Mouse (Mus musculus): ENCODE measurements around the gene Ipo11. TPM values are rescaled to one million over a fixed set of nuclear protein-coding genes. Genes with fewer than 3 reads are reported as not detected.
"Not testable (repeated sequence)": the region's sequence is repeated elsewhere in the genome, so short reads cannot be mapped to it uniquely, and the experiment has no call there.

Ipo11 gene
- polyA plus RNA-seq, 1 experiment from 2014 or later = 61.5 TPM

- WGBS = 75% methylated on average over 9 of the region's 9 CpGs
- Histone ChIP-seq H3K27ac (ENCODE audit: low read length) (no peak overlapping the region), H3K36me3 (ENCODE audit: control insufficient read depth, insufficient read depth) (peaks cover 5% of the 10 kb centered on the region; the same call in 1 of the 2 replicates), H3K9ac (ENCODE audit: low read length) (no peak overlapping the region), H3K4me1 (ENCODE audit: control insufficient read depth, insufficient read depth, low read length) (peaks cover 14% of the 10 kb centered on the region), H3K4me2 (ENCODE audit: low read depth, low read length) (no peak overlapping the region), H3K4me3 (ENCODE audit: low read length) (no peak overlapping the region), H3K9me3 (replicated peaks; ENCODE audit: control insufficient read depth, low read length) (no peaks in the 10 kb centered on the region), H3K27me3 (ENCODE audit: control insufficient read depth, insufficient read depth, low read length) (no peaks in the 10 kb centered on the region)
- no peak for ATAC-seq (replicated peaks; ENCODE audit: extremely low read depth, insufficient read depth, low FRiP score)
Measured at GRCm38 (mm10) chr13:106945518-106945917, 8.8 kb upstream of the Ipo11 start.

GRCm38 (mm10) chr13:106942721-106943120, 6.0 kb upstream of the Ipo11 start:
- H3K9ac ChIP-seq (ENCODE audit: low read length) = no peak overlapping the region
- no peak for ATAC-seq (replicated peaks; ENCODE audit: extremely low read depth, insufficient read depth, low FRiP score)

GRCm38 (mm10) chr13:106941211-106941976, 4.6 kb upstream of the Ipo11 start:
- no peaks in the 10 kb centered on the region for H3K9me3 ChIP-seq (replicated peaks; ENCODE audit: control insufficient read depth, low read length)
- peaks cover 4% of the 10 kb centered on the region; the same call in 1 of the 2 replicates for H3K4me1 ChIP-seq (ENCODE audit: control insufficient read depth, insufficient read depth, low read length)
- no peak for ATAC-seq (replicated peaks; ENCODE audit: extremely low read depth, insufficient read depth, low FRiP score)
- 24% methylated on average over 7 of the region's 7 CpGs for WGBS
- no peak overlapping the region for H3K4me2 ChIP-seq (ENCODE audit: low read depth, low read length)
- no peak overlapping the region for H3K27ac ChIP-seq (ENCODE audit: low read length)
- H3K36me3 ChIP-seq (ENCODE audit: control insufficient read depth, insufficient read depth) = no peaks in the 10 kb centered on the region
- H3K4me3 ChIP-seq (ENCODE audit: low read length) = no peak overlapping the region
- H3K9ac ChIP-seq (ENCODE audit: low read length) = no peak overlapping the region
- no peaks in the 10 kb centered on the region for H3K27me3 ChIP-seq (ENCODE audit: control insufficient read depth, insufficient read depth, low read length)

More at GRCm38 (mm10) chr13:106942721-106943120, 6.0 kb upstream of the Ipo11 start:
- H3K36me3 ChIP-seq (ENCODE audit: control insufficient read depth, insufficient read depth) = no peaks in the 10 kb centered on the region
- WGBS = 74% methylated on average over 1 of the region's 1 CpGs
- H3K9me3 ChIP-seq (replicated peaks; ENCODE audit: control insufficient read depth, low read length) = no peaks in the 10 kb centered on the region
- no peaks in the 10 kb centered on the region for H3K27me3 ChIP-seq (ENCODE audit: control insufficient read depth, insufficient read depth, low read length)
- no peak overlapping the region for H3K4me2 ChIP-seq (ENCODE audit: low read depth, low read length)
- H3K4me1 ChIP-seq (ENCODE audit: control insufficient read depth, insufficient read depth, low read length) = peaks cover 5% of the 10 kb centered on the region; the same call in 1 of the 2 replicates
- H3K4me3 ChIP-seq (ENCODE audit: low read length) = no peak overlapping the region
- no peak overlapping the region for H3K27ac ChIP-seq (ENCODE audit: low read length)

- Histone ChIP-seq H3K27me3 (ENCODE audit: control insufficient read depth, insufficient read depth, low read length) (no peaks in the 10 kb centered on the region), H3K4me1 (ENCODE audit: control insufficient read depth, insufficient read depth, low read length) (peaks cover 14% of the 10 kb centered on the region; the same call in 1 of the 2 replicates), H3K4me3 (ENCODE audit: low read length) (peak overlapping the region; percentile 92), H3K36me3 (ENCODE audit: control insufficient read depth, insufficient read depth) (no peaks in the 10 kb centered on the region), H3K9me3 (replicated peaks; ENCODE audit: control insufficient read depth, low read length) (no peaks in the 10 kb centered on the region), H3K27ac (ENCODE audit: low read length) (no peak overlapping the region; the same call in 1 of the 2 replicates), H3K9ac (ENCODE audit: low read length) (peak overlapping the region; percentile 93), H3K4me2 (ENCODE audit: low read depth, low read length) (peak overlapping the region; percentile 81)
- 24% methylated on average over 7 of the region's 7 CpGs for WGBS
- ATAC-seq (replicated peaks; ENCODE audit: extremely low read depth, insufficient read depth, low FRiP score) = no peak
Measured at GRCm38 (mm10) chr13:106937138-106937472, 347 bp upstream of the Ipo11 start.

- no peaks in the 10 kb centered on the region for H3K9me3 ChIP-seq (replicated peaks; ENCODE audit: control insufficient read depth, low read length)
- 5% methylated on average over 9 of the region's 9 CpGs for WGBS
- no peak for ATAC-seq (replicated peaks; ENCODE audit: extremely low read depth, insufficient read depth, low FRiP score)
Measured at GRCm38 (mm10) chr13:106935871-106936255, 895 bp downstream of the Ipo11 start.

GRCm38 (mm10) chr13:106929201-106929600, 7.6 kb downstream of the Ipo11 start:
- H3K36me3 ChIP-seq (ENCODE audit: control insufficient read depth, insufficient read depth) = peaks cover 9% of the 10 kb centered on the region

More at GRCm38 (mm10) chr13:106935871-106936255, 895 bp downstream of the Ipo11 start:
- Histone ChIP-seq H3K27me3 (ENCODE audit: control insufficient read depth, insufficient read depth, low read length) (no peaks in the 10 kb centered on the region), H3K4me3 (ENCODE audit: low read length) (peak overlapping the region; percentile 92), H3K4me2 (ENCODE audit: low read depth, low read length) (peak overlapping the region; percentile 83), H3K4me1 (ENCODE audit: control insufficient read depth, insufficient read depth, low read length) (peaks cover 14% of the 10 kb centered on the region; the same call in 1 of the 2 replicates), H3K36me3 (ENCODE audit: control insufficient read depth, insufficient read depth) (no peaks in the 10 kb centered on the region), H3K9ac (ENCODE audit: low read length) (peak overlapping the region; percentile 93), H3K27ac (ENCODE audit: low read length) (peak overlapping the region; percentile 88)

GRCm38 (mm10) chr13:106928296-106928695, 8.5 kb downstream of the Ipo11 start:
- ATAC-seq (replicated peaks; ENCODE audit: extremely low read depth, insufficient read depth, low FRiP score) = no peak
- WGBS = 91% methylated on average over 4 of the region's 4 CpGs
- no peak overlapping the region for H3K4me3 ChIP-seq (ENCODE audit: low read length)
- peaks cover 11% of the 10 kb centered on the region for H3K36me3 ChIP-seq (ENCODE audit: control insufficient read depth, insufficient read depth)
- H3K27ac ChIP-seq (ENCODE audit: low read length) = no peak overlapping the region
- no peak overlapping the region for H3K9ac ChIP-seq (ENCODE audit: low read length)
- H3K4me1 ChIP-seq (ENCODE audit: control insufficient read depth, insufficient read depth, low read length) = 0 out of 2 replicates have a peak, but pooled peaks cover 5% of the 10 kb centered on the region
- H3K4me2 ChIP-seq (ENCODE audit: low read depth, low read length) = no peak overlapping the region
- H3K27me3 ChIP-seq (ENCODE audit: control insufficient read depth, insufficient read depth, low read length) = no peaks in the 10 kb centered on the region
- 0 out of 2 replicates have a peak, but pooled peaks cover 5% of the 10 kb centered on the region for H3K9me3 ChIP-seq (replicated peaks; ENCODE audit: control insufficient read depth, low read length)

More at GRCm38 (mm10) chr13:106929201-106929600, 7.6 kb downstream of the Ipo11 start:
- H3K27me3 ChIP-seq (ENCODE audit: control insufficient read depth, insufficient read depth, low read length) = no peaks in the 10 kb centered on the region
- no peak for ATAC-seq (replicated peaks; ENCODE audit: extremely low read depth, insufficient read depth, low FRiP score)
- H3K4me1 ChIP-seq (ENCODE audit: control insufficient read depth, insufficient read depth, low read length) = 0 out of 2 replicates have a peak, but pooled peaks cover 5% of the 10 kb centered on the region
- 84% methylated on average over 2 of the region's 2 CpGs for WGBS
- no peak overlapping the region for H3K9ac ChIP-seq (ENCODE audit: low read length)
- H3K27ac ChIP-seq (ENCODE audit: low read length) = no peak overlapping the region
- no peak overlapping the region for H3K4me2 ChIP-seq (ENCODE audit: low read depth, low read length)
- 0 out of 2 replicates have a peak, but pooled peaks cover 5% of the 10 kb centered on the region for H3K9me3 ChIP-seq (replicated peaks; ENCODE audit: control insufficient read depth, low read length)
- no peak overlapping the region for H3K4me3 ChIP-seq (ENCODE audit: low read length)

- not testable (repeated sequence) for H3K4me1 ChIP-seq (ENCODE audit: control insufficient read depth, insufficient read depth, low read length); H3K27me3 ChIP-seq (ENCODE audit: control insufficient read depth, insufficient read depth, low read length); H3K4me2 ChIP-seq (ENCODE audit: low read depth, low read length); H3K27ac ChIP-seq (ENCODE audit: low read length); H3K4me3 ChIP-seq (ENCODE audit: low read length); H3K9me3 ChIP-seq (replicated peaks; ENCODE audit: control insufficient read depth, low read length); H3K9ac ChIP-seq (ENCODE audit: low read length); ATAC-seq (replicated peaks; ENCODE audit: extremely low read depth, insufficient read depth, low FRiP score)
- H3K36me3 ChIP-seq (ENCODE audit: control insufficient read depth, insufficient read depth) = peaks cover 25% of the 10 kb centered on the region
- 91% methylated on average over 3 of the region's 3 CpGs for whole genome bisulfite sequencing
Measured at GRCm38 (mm10) chr13:106925921-106926320, 10.8 kb downstream of the Ipo11 start.

- Histone ChIP-seq H3K4me2 (ENCODE audit: low read depth, low read length) (no peak overlapping the region), H3K9me3 (replicated peaks; ENCODE audit: control insufficient read depth, low read length) (no peaks in the 10 kb centered on the region), H3K27me3 (ENCODE audit: control insufficient read depth, insufficient read depth, low read length) (no peaks in the 10 kb centered on the region), H3K36me3 (ENCODE audit: control insufficient read depth, insufficient read depth) (peaks cover 22% of the 10 kb centered on the region), H3K4me3 (ENCODE audit: low read length) (no peak overlapping the region), H3K4me1 (ENCODE audit: control insufficient read depth, insufficient read depth, low read length) (peaks cover 6% of the 10 kb centered on the region), H3K27ac (ENCODE audit: low read length) (no peak overlapping the region; the same call in 1 of the 2 replicates), H3K9ac (ENCODE audit: low read length) (no peak overlapping the region)
- whole genome bisulfite sequencing = 39% methylated on average over 7 of the region's 7 CpGs
- ATAC-seq (replicated peaks; ENCODE audit: extremely low read depth, insufficient read depth, low FRiP score) = peak; percentile 58
Measured at GRCm38 (mm10) chr13:106918322-106919050, 18.3 kb downstream of the Ipo11 start.
